Comparison of ENCODE assay signal across 8 mouse cellular contexts in the genomic region with DNA sequence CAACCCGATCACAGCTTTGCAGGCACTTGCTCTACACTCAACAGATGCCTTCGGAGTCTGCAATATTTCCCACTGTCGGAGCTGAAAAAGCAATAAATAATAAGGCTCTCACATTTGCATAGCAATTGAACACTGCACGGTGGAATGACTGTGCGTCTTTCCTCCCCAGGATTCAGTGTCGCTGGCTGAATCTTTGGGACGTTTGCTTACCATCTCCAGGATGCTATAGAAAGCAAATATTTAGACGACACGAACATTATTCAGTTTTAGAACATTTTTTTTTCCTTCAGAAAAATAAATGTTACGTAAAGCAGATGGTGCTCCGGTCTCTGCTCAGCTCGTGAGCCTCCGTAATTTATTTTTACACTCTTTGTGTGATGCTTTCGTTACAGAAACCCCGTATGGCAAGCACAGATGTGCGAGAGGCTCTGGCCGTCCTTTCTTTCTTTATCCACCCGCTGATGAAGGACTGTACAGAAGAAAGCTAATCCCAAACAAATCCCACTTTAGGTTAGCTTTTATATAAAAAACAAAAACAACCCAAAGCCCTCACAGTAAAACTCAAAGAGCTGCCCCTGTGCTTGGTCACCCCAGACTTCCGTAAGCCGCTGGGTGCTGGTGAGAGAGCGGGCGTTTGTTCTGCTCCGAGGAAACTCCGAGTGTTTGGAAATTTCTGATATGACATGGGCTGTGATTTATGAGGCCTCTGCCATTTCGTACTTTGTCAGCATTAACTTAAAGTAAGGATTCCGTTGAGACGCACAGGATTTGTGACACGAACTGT.
A peak's percentile ranks its signal among the peaks of the same experiment; 100 is the strongest.
DNase-seq lines count a peak whose midpoint lies in the region; ATAC-seq and TF ChIP-seq lines count a peak whose summit lies in the region.

No protein-coding gene starts in this region.

- TF ChIP-seq CTCF in left cerebral cortex, adult 2 months (IDR thresholded peaks at IDR 0.05), result no peak
- no peak for TF ChIP-seq CTCF in olfactory bulb, adult 2 months (IDR thresholded peaks at IDR 0.05; ENCODE audit: insufficient read depth, low read depth, low read length)

- no peak overlapping the region for H3K4me2 ChIP-seq in hindbrain, embryonic 11.5 days (replicated peaks; ENCODE audit: low read depth, low read length)

- no peaks in the 10 kb centered on the region for H3K9me3 ChIP-seq in hindbrain, embryonic 11.5 days (ENCODE audit: control insufficient read depth, low read length)
- no peaks in the 10 kb centered on the region for H3K9me3 ChIP-seq in hindbrain, embryonic 10.5 days

- no peaks in the 10 kb centered on the region for H3K4me1 ChIP-seq in hindbrain, embryonic 11.5 days (replicated peaks; ENCODE audit: control insufficient read depth, insufficient read depth, low read length)
- H3K4me1 ChIP-seq in hindbrain, embryonic 10.5 days (replicated peaks), result peaks cover 9% of the 10 kb centered on the region
- H3K4me1 ChIP-seq in olfactory bulb, adult 2 months (ENCODE audit: control insufficient read depth, insufficient read depth, low read length), result peaks cover 13% of the 10 kb centered on the region

- WGBS in hindbrain, embryonic 11.5 days, result 69% methylated on average over 28 of the region's 28 CpGs
- WGBS in hindbrain, embryonic 10.5 days, result 81% methylated on average over 28 of the region's 28 CpGs
- WGBS in olfactory bulb, adult 2 months, result 24% methylated on average over 28 of the region's 28 CpGs

- no peak overlapping the region for H3K4me3 ChIP-seq in hindbrain, embryonic 11.5 days (ENCODE audit: low read depth, low read length)
- H3K4me3 ChIP-seq in hindbrain, embryonic 10.5 days, result no peak overlapping the region
- peak overlapping the region; percentile 22 for H3K4me3 ChIP-seq in left cerebral cortex, adult 2 months
- no peak overlapping the region; the same call in 1 of the 2 replicates for H3K4me3 ChIP-seq in olfactory bulb, adult 2 months (ENCODE audit: insufficient read depth, low read depth, low read length)

- DNase-seq in hindbrain, embryonic 11.5 days (ENCODE audit: low spot score), result peak; percentile 17
- DNase-seq in hindbrain, embryonic 10.5 days (ENCODE audit: low spot score), result no peak
- peak; percentile 19 to 33 for DNase-seq in frontal cortex, postnatal 10 days (ENCODE audit: low spot score in 2 of 2)
- peak; percentile 36 to 45 for DNase-seq in left cerebral cortex, adult 2 months (ENCODE audit: extremely low spot score in 1 of 2, low spot score in 2 of 2)
- no peak for DNase-seq in cerebellum, postnatal 36 days
- no peak for DNase-seq in thymus, postnatal 36 days
- DNase-seq in ovary, adult 18-20 months (ENCODE audit: low spot score), result no peak

- no peaks in the 10 kb centered on the region for H3K27me3 ChIP-seq in hindbrain, embryonic 11.5 days (ENCODE audit: control insufficient read depth, insufficient read depth, low read length)
- no peaks in the 10 kb centered on the region for H3K27me3 ChIP-seq in hindbrain, embryonic 10.5 days (ENCODE audit: insufficient read depth, poor library complexity, severe bottlenecking)

- no peak for TF ChIP-seq POLR2A in olfactory bulb, adult 2 months (IDR thresholded peaks at IDR 0.05; ENCODE audit: insufficient read depth, low read depth, low read length)

- intact Hi-C loops in left cerebral cortex, adult 2 months (cut with DNase I), result loop anchor here (1.0 to 10.0 kb wide), 4 partner anchors 118 to 466 kb away; a partner anchor contains a TSS

- H3K36me3 ChIP-seq in hindbrain, embryonic 11.5 days (ENCODE audit: control insufficient read depth, insufficient read depth, low read length), result no peaks in the 10 kb centered on the region
- no peaks in the 10 kb centered on the region for H3K36me3 ChIP-seq in hindbrain, embryonic 10.5 days

- H3K9ac ChIP-seq in hindbrain, embryonic 11.5 days (ENCODE audit: low read depth, low read length), result 0 out of 2 replicates have a peak overlapping the region, but pooled peaks have one; percentile 7

- H3K27ac ChIP-seq in hindbrain, embryonic 11.5 days (ENCODE audit: low read depth, low read length), result no peak overlapping the region
- no peak overlapping the region for H3K27ac ChIP-seq in hindbrain, embryonic 10.5 days
- peak overlapping the region; percentile 85 for H3K27ac ChIP-seq in left cerebral cortex, adult 2 months
- H3K27ac ChIP-seq in olfactory bulb, adult 2 months (ENCODE audit: insufficient read depth, low read depth, low read length), result 0 out of 2 replicates have a peak overlapping the region, but pooled peaks have one; percentile 14

- no peak for ATAC-seq in hindbrain, embryonic 11.5 days (ENCODE audit: low FRiP score)

Comparison
In these comparisons a context has a peak if more than half of its experiments do, and no peak if none do; other contexts are left out.
1. DNase-seq: peak in hindbrain, embryonic 11.5 days (single experiment), frontal cortex, postnatal 10 days (2 of 2) and left cerebral cortex, adult 2 months (2 of 2); none in hindbrain, embryonic 10.5 days (single experiment), cerebellum, postnatal 36 days (0 of 2), thymus, postnatal 36 days (0 of 2) and ovary, adult 18-20 months (single experiment).
2. H3K27ac ChIP-seq: peak in left cerebral cortex, adult 2 months (single experiment) and olfactory bulb, adult 2 months (single experiment); none in hindbrain, embryonic 11.5 days (single experiment) and hindbrain, embryonic 10.5 days (single experiment).